Mouse (Mus musculus) heart, embryonic 11.5 days (tissue): ENCODE measurements around the gene Pdss2. TPM values are rescaled to one million over a fixed set of nuclear protein-coding genes. Genes with fewer than 3 reads are reported as not detected.

Experiments used
- ATAC-seq: fragments of 200-750 bp; cut with Nextera tagmentation; replicated peaks from 2 replicates; pipeline ENCODE4 v1.8.0; 2017; ENCODE audit warnings: moderate library complexity; ENCODE audit not compliant: insufficient number of reproducible peaks, low FRiP score, low TSS enrichment
- H3K27ac ChIP-seq: fragments of 300-500 bp; sonication (generic); 2 replicates; pipeline ENCODE4 v1.5.1; 2014; ENCODE audit warnings: mild to moderate bottlenecking, low read depth, low read length
- H3K27me3 ChIP-seq: fragments of 300-500 bp; sonication (generic); 2 replicates; pipeline ENCODE4 v1.6.1; 2014; ENCODE audit warnings: mild to moderate bottlenecking, low read length, mixed read lengths; ENCODE audit not compliant: control insufficient read depth, insufficient read depth
- H3K36me3 ChIP-seq: fragments of 300-500 bp; sonication (generic); 2 replicates; pipeline ENCODE4 v1.6.1; 2014; ENCODE audit warnings: mild to moderate bottlenecking, low read length, moderate library complexity, mixed read lengths; ENCODE audit not compliant: control insufficient read depth, insufficient read depth
- H3K4me1 ChIP-seq: fragments of 300-500 bp; sonication (generic); 2 replicates; pipeline ENCODE4 v1.6.1; 2014; ENCODE audit warnings: low read length; ENCODE audit not compliant: control insufficient read depth, insufficient read depth
- H3K4me2 ChIP-seq: fragments of 300-500 bp; sonication (generic); 2 replicates; pipeline ENCODE4 v1.6.1; 2014; ENCODE audit warnings: mild to moderate bottlenecking, moderate library complexity
- H3K4me3 ChIP-seq: fragments of 300-500 bp; sonication (generic); 2 replicates; pipeline ENCODE4 v1.5.1; 2014; ENCODE audit warnings: low read depth, low read length
- H3K9ac ChIP-seq: fragments of 300-500 bp; sonication (generic); 2 replicates; pipeline ENCODE4 v1.6.1; 2014; ENCODE audit warnings: mild to moderate bottlenecking, low read depth, low read length, moderate library complexity
- H3K9me3 ChIP-seq: fragments of 300-500 bp; sonication (generic); replicated peaks from 2 replicates; pipeline ENCODE4 v1.6.1; 2016; ENCODE audit warnings: low read length; ENCODE audit not compliant: control insufficient read depth
- WGBS: fragments of 180-500 bp; shearing (Covaris S2); extraction: QIAGEN DNeasy Blood & Tissue Kit; methylation state at CpG from one replicate; pipeline ENCODE4 v1.1.7; 2014; ENCODE audit not compliant: insufficient replicate concordance; 5-methylcytosine and 5-hydroxymethylcytosine counted together
- polyA plus RNA-seq: library from polyadenylated mRNA; unstranded; fragments of >200 nt; fragmentation: Nextera tagmentation; extraction: Ambion mirVana; gene quantifications from 2 replicates; pipeline ENCODE4 v1.2.1, GENCODE M21; 2014

Pdss2 gene
- polyA plus RNA-seq, 1 experiment from 2014 or later, result 10.6 TPM

- H3K4me2 ChIP-seq, result no peak overlapping the region
- no peak overlapping the region for H3K9ac ChIP-seq
- ATAC-seq, result no peak
- H3K9me3 ChIP-seq, result no peaks in the 10 kb centered on the region
- WGBS, result 29% methylated on average over 8 of the region's 8 CpGs
- H3K36me3 ChIP-seq, result no peaks in the 10 kb centered on the region
- no peaks in the 10 kb centered on the region for H3K27me3 ChIP-seq
- H3K4me1 ChIP-seq, result no peaks in the 10 kb centered on the region
- no peak overlapping the region for H3K27ac ChIP-seq
- no peak overlapping the region for H3K4me3 ChIP-seq
Observed at GRCm38 (mm10) chr10:43277266-43278145, 56.2 kb downstream of the Pdss2 start.

- WGBS, result 83% methylated on average over 5 of the region's 5 CpGs
- Histone ChIP-seq H3K27ac (no peak overlapping the region), H3K27me3 (no peaks in the 10 kb centered on the region), H3K9me3 (no peaks in the 10 kb centered on the region), H3K4me3 (no peak overlapping the region), H3K4me2 (no peak overlapping the region), H3K4me1 (peaks cover 3% of the 10 kb centered on the region; the same call in 1 of the 2 replicates), H3K36me3 (no peaks in the 10 kb centered on the region), H3K9ac (no peak overlapping the region)
- no peak for ATAC-seq
Observed at GRCm38 (mm10) chr10:43279637-43280288, 58.5 kb downstream of the Pdss2 start.

GRCm38 (mm10) chr10:43285541-43285940, 64.3 kb downstream of the Pdss2 start:
- no peak overlapping the region for H3K4me2 ChIP-seq
- no peaks in the 10 kb centered on the region for H3K27me3 ChIP-seq
- H3K36me3 ChIP-seq, result no peaks in the 10 kb centered on the region
- H3K9ac ChIP-seq, result no peak overlapping the region
- no peak overlapping the region for H3K27ac ChIP-seq
- ATAC-seq, result no peak
- H3K9me3 ChIP-seq, result no peaks in the 10 kb centered on the region
- H3K4me1 ChIP-seq, result peaks cover 12% of the 10 kb centered on the region
- WGBS, result 75% methylated on average over 1 of the region's 1 CpGs
- H3K4me3 ChIP-seq, result no peak overlapping the region

- ATAC-seq, result no peak
- H3K36me3 ChIP-seq, result no peaks in the 10 kb centered on the region
- H3K4me2 ChIP-seq, result no peak overlapping the region
- H3K9ac ChIP-seq, result no peak overlapping the region
- H3K9me3 ChIP-seq, result no peaks in the 10 kb centered on the region
- H3K4me3 ChIP-seq, result no peak overlapping the region
- WGBS, result 49% methylated on average over 2 of the region's 2 CpGs
- H3K4me1 ChIP-seq, result peaks cover 14% of the 10 kb centered on the region; the same call in 1 of the 2 replicates
- no peak overlapping the region for H3K27ac ChIP-seq
- no peaks in the 10 kb centered on the region for H3K27me3 ChIP-seq
Observed at GRCm38 (mm10) chr10:43290638-43291230, 69.4 kb downstream of the Pdss2 start.

GRCm38 (mm10) chr10:43291333-43291736, 70.0 kb downstream of the Pdss2 start:
- no peak for ATAC-seq
- Histone ChIP-seq H3K4me3 (no peak overlapping the region), H3K9ac (no peak overlapping the region), H3K27ac (no peak overlapping the region), H3K27me3 (no peaks in the 10 kb centered on the region), H3K36me3 (no peaks in the 10 kb centered on the region), H3K9me3 (no peaks in the 10 kb centered on the region), H3K4me1 (peaks cover 14% of the 10 kb centered on the region; the same call in 1 of the 2 replicates), H3K4me2 (no peak overlapping the region)
- 73% methylated on average over 2 of the region's 2 CpGs for WGBS

- H3K4me3 ChIP-seq, result no peak overlapping the region
- H3K4me2 ChIP-seq, result no peak overlapping the region
- no peak overlapping the region for H3K27ac ChIP-seq
- ATAC-seq, result no peak
- no peaks in the 10 kb centered on the region for H3K9me3 ChIP-seq
- H3K36me3 ChIP-seq, result no peaks in the 10 kb centered on the region
- WGBS, result 65% methylated on average over 4 of the region's 4 CpGs
- peaks cover 14% of the 10 kb centered on the region; the same call in 1 of the 2 replicates for H3K4me1 ChIP-seq
- H3K27me3 ChIP-seq, result no peaks in the 10 kb centered on the region
- no peak overlapping the region for H3K9ac ChIP-seq
Observed at GRCm38 (mm10) chr10:43292454-43292853, 71.2 kb downstream of the Pdss2 start.

GRCm38 (mm10) chr10:43294331-43294730, 73.0 kb downstream of the Pdss2 start:
- Histone ChIP-seq H3K4me3 (no peak overlapping the region), H3K4me1 (peaks cover 5% of the 10 kb centered on the region; the same call in 1 of the 2 replicates), H3K27ac (no peak overlapping the region), H3K36me3 (no peaks in the 10 kb centered on the region), H3K9ac (no peak overlapping the region), H3K9me3 (no peaks in the 10 kb centered on the region), H3K27me3 (no peaks in the 10 kb centered on the region), H3K4me2 (no peak overlapping the region)
- ATAC-seq, result no peak
- 77% methylated on average over 4 of the region's 4 CpGs for WGBS

- H3K4me2 ChIP-seq, result no peak overlapping the region
- no peak overlapping the region for H3K9ac ChIP-seq
- WGBS, result 81% methylated on average over 5 of the region's 5 CpGs
- no peaks in the 10 kb centered on the region for H3K36me3 ChIP-seq
- peaks cover 3% of the 10 kb centered on the region; the same call in 1 of the 2 replicates for H3K4me1 ChIP-seq
- ATAC-seq, result no peak
- H3K27me3 ChIP-seq, result no peaks in the 10 kb centered on the region
- no peak overlapping the region for H3K4me3 ChIP-seq
- no peaks in the 10 kb centered on the region; the same call in 1 of the 2 replicates for H3K9me3 ChIP-seq
- no peak overlapping the region for H3K27ac ChIP-seq
Observed at GRCm38 (mm10) chr10:43308105-43308810, 87.0 kb downstream of the Pdss2 start.
